Mouse (Mus musculus) thymus, adult 2 months (tissue): ENCODE data around the gene Rbm28. TPM values are rescaled to one million over a fixed set of nuclear protein-coding genes. Genes with fewer than 3 reads are reported as not detected.

Experiments
- DNase-seq: peaks from one replicate; pipeline ENCODE4 v3.0.0; 2021
- H3K27ac ChIP-seq: fragments of 200-500 bp; 2 replicates; pipeline ENCODE4 v1.5.1; 2012; ENCODE audit warnings: low read length, control low read depth; ENCODE audit not compliant: control insufficient read depth, insufficient read depth
- H3K27me3 ChIP-seq: fragments of 200-500 bp; 2 replicates; pipeline ENCODE4 v1.6.1; 2012; ENCODE audit warnings: mild to moderate bottlenecking, low read length, moderate library complexity, mixed read lengths; ENCODE audit not compliant: control insufficient read depth, insufficient read depth
- H3K36me3 ChIP-seq: fragments of 200-500 bp; 2 replicates; pipeline ENCODE4 v1.6.1; 2012; ENCODE audit warnings: mild to moderate bottlenecking, low read length, moderate library complexity; ENCODE audit not compliant: control insufficient read depth, insufficient read depth
- H3K4me1 ChIP-seq: fragments of 200-500 bp; replicated peaks from 2 replicates; pipeline ENCODE4 v1.6.1; 2012; ENCODE audit warnings: low read length; ENCODE audit not compliant: control insufficient read depth, insufficient read depth
- H3K4me3 ChIP-seq: fragments of 200-500 bp; 2 replicates; pipeline ENCODE4 v1.5.1; 2012; ENCODE audit warnings: mild to moderate bottlenecking, low read length, control low read depth, moderate library complexity; ENCODE audit not compliant: control insufficient read depth, insufficient read depth
- CTCF ChIP-seq: fragments of 200-500 bp; IDR thresholded peaks from 2 replicates; pipeline ENCODE4 v1.5.1; 2012; ENCODE audit warnings: mild to moderate bottlenecking, control low read depth, low read length, moderate library complexity, borderline replicate concordance; ENCODE audit not compliant: control insufficient read depth, poor library complexity, insufficient read depth; ENCODE audit errors: extremely low read depth
- POLR2A ChIP-seq: fragments of 200-500 bp; IDR thresholded peaks from 2 replicates; pipeline ENCODE4 v1.6.1; 2012; ENCODE audit warnings: mild to moderate bottlenecking, low read length, control low read depth, moderate library complexity; ENCODE audit not compliant: control insufficient read depth, poor library complexity, insufficient read depth; ENCODE audit errors: extremely low read depth
- WGBS: fragments of 180-500 bp; shearing (Covaris S2); methylation state at CpG from one replicate; pipeline ENCODE4 v1.1.7; 2018; 5-methylcytosine and 5-hydroxymethylcytosine counted together
- polyA plus RNA-seq: library from polyadenylated mRNA; depleted of rRNA; stranded (reverse); fragments of >200 nt; gene quantifications from 2 replicates; pipeline ENCODE4 v1.2.3, GENCODE M21; 2012

The Rbm28 gene
- polyA plus RNA-seq, 1 experiment, result 13.0 TPM

- H3K27me3 ChIP-seq, result no peaks in the 10 kb centered on the region
- H3K36me3 ChIP-seq, result peaks cover 19% of the 10 kb centered on the region
- no peak for TF ChIP-seq CTCF
- no peak for TF ChIP-seq POLR2A
- no peak overlapping the region for H3K4me3 ChIP-seq
- WGBS, result 93% methylated on average over 12 of the region's 12 CpGs
- H3K4me1 ChIP-seq, result no peaks in the 10 kb centered on the region
- no peak for DNase-seq
- H3K27ac ChIP-seq, result no peak overlapping the region
Measured at GRCm38 (mm10) chr6:29145456-29146307, 19.1 kb downstream of the Rbm28 start.

- no peak overlapping the region for H3K27ac ChIP-seq
- WGBS, result 96% methylated on average over 3 of the region's 3 CpGs
- peaks cover 19% of the 10 kb centered on the region for H3K36me3 ChIP-seq
Measured at GRCm38 (mm10) chr6:29144971-29145370, 19.8 kb downstream of the Rbm28 start.

GRCm38 (mm10) chr6:29143608-29144007 lies 21.2 kb downstream of the Rbm28 start:
- peak; percentile 42 for DNase-seq
- Histone ChIP-seq H3K4me3 (no peak overlapping the region), H3K36me3 (peaks cover 16% of the 10 kb centered on the region), H3K4me1 (no peaks in the 10 kb centered on the region), H3K27me3 (no peaks in the 10 kb centered on the region), H3K27ac (no peak overlapping the region)
- 45% methylated on average over 5 of the region's 5 CpGs for WGBS
- no peak for TF ChIP-seq CTCF
- no peak for TF ChIP-seq POLR2A

More at GRCm38 (mm10) chr6:29144971-29145370, 19.8 kb downstream of the Rbm28 start:
- Histone ChIP-seq H3K4me1 (no peaks in the 10 kb centered on the region), H3K4me3 (no peak overlapping the region), H3K27me3 (no peaks in the 10 kb centered on the region)
- DNase-seq, result no peak
- TF ChIP-seq CTCF (no peak), POLR2A (no peak)

GRCm38 (mm10) chr6:29137441-29137840 lies 27.4 kb downstream of the Rbm28 start:
- 98% methylated on average over 9 of the region's 9 CpGs for WGBS
- Histone ChIP-seq H3K27ac (no peak overlapping the region), H3K4me3 (no peak overlapping the region), H3K36me3 (peaks cover 60% of the 10 kb centered on the region), H3K4me1 (no peaks in the 10 kb centered on the region), H3K27me3 (no peaks in the 10 kb centered on the region)
- DNase-seq, result no peak
- TF ChIP-seq CTCF, result no peak
- no peak for TF ChIP-seq POLR2A

GRCm38 (mm10) chr6:29133100-29133499 lies 31.7 kb downstream of the Rbm28 start:
- DNase-seq, result no peak
- Histone ChIP-seq H3K4me1 (no peaks in the 10 kb centered on the region), H3K4me3 (no peak overlapping the region), H3K27me3 (no peaks in the 10 kb centered on the region), H3K27ac (no peak overlapping the region), H3K36me3 (peaks cover 66% of the 10 kb centered on the region)
- WGBS, result 96% methylated on average over 9 of the region's 9 CpGs
- no peak for TF ChIP-seq CTCF
- TF ChIP-seq POLR2A, result no peak

- TF ChIP-seq CTCF, result no peak
- TF ChIP-seq POLR2A, result no peak
- DNase-seq, result no peak
- no peaks in the 10 kb centered on the region for H3K4me1 ChIP-seq
- H3K4me3 ChIP-seq, result no peak overlapping the region
- no peaks in the 10 kb centered on the region for H3K27me3 ChIP-seq
- H3K36me3 ChIP-seq, result peaks cover 48% of the 10 kb centered on the region
- H3K27ac ChIP-seq, result no peak overlapping the region
- 93% methylated on average over 7 of the region's 7 CpGs for WGBS
Measured at GRCm38 (mm10) chr6:29126878-29127426, 37.9 kb downstream of the Rbm28 start.

GRCm38 (mm10) chr6:29119990-29120389 lies 44.8 kb downstream of the Rbm28 start:
- H3K4me3 ChIP-seq, result no peak overlapping the region
- 94% methylated on average over 13 of the region's 13 CpGs for WGBS

More at GRCm38 (mm10) chr6:29119990-29120389, 44.8 kb downstream of the Rbm28 start:
- H3K27me3 ChIP-seq, result no peaks in the 10 kb centered on the region
- H3K36me3 ChIP-seq, result peaks cover 10% of the 10 kb centered on the region; the same call in 1 of the 2 replicates
- DNase-seq, result no peak
- TF ChIP-seq POLR2A, result no peak
- TF ChIP-seq CTCF, result no peak
- no peaks in the 10 kb centered on the region for H3K4me1 ChIP-seq
- H3K27ac ChIP-seq, result no peak overlapping the region
